Mouse (Mus musculus): ENCODE data around the gene Snx19.

DNA sequence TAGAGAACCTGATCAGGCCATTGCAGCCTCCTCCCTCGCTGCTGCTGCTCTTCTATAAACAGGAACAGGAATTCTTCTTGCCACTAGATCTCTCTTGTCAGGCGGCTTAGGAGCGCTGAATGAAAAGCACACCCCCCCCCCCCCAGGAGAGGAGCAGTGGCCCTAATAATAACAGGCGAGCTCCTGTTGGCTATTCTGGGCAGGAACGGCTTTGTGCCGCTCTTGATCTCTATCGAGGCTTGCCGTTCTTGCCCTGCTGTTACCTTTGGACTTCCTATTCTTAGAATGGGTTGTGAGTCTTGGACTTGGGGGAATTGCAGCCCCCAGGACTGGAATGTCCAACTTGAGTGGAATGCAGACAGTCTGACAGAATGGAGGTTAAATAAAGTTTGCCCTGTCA lies 33.6 kb downstream of the Snx19 start:
- no peak for TF ChIP-seq POLR2A (IDR thresholded peaks at IDR 0.05; ENCODE audit: control insufficient read depth in 1 of 2, insufficient read depth in 1 of 2, low read depth in 1 of 2, low read length in 2 of 2, poor library complexity in 1 of 2)
- no peak for TF ChIP-seq CHD2 (IDR thresholded peaks at IDR 0.05; ENCODE audit: low read length)
- TF ChIP-seq EP300 (IDR thresholded peaks at IDR 0.05; ENCODE audit: low read depth in 1 of 2, low read length in 2 of 2) = no peak
- no peak for TF ChIP-seq CTCF (IDR thresholded peaks at IDR 0.05 in 2 of 3, conservative IDR thresholded peaks at IDR 0.05 in 1 of 3; ENCODE audit: control insufficient read depth in 1 of 3, insufficient read depth in 1 of 3, low read depth in 2 of 3, low read length in 3 of 3, poor library complexity in 1 of 3, severe bottlenecking in 1 of 3)
- no peak for TF ChIP-seq E2F4 (IDR thresholded peaks at IDR 0.05; ENCODE audit: borderline replicate concordance, low read depth, low read length)
- TF ChIP-seq MEF2A (IDR thresholded peaks at IDR 0.05; ENCODE audit: extremely low read depth, insufficient replicate concordance, low read depth, low read length, poor library complexity, severe bottlenecking) = no peak
- no peak for TF ChIP-seq KAT2A (conservative IDR thresholded peaks at IDR 0.05; ENCODE audit: low read depth, low read length)
- no peak for TF ChIP-seq ZNF384 (IDR thresholded peaks at IDR 0.05; ENCODE audit: low read depth, low read length)
- no peak for TF ChIP-seq MXI1 (IDR thresholded peaks at IDR 0.05; ENCODE audit: low read depth, low read length)
- no peak for TF ChIP-seq TAL1 (IDR thresholded peaks at IDR 0.05; ENCODE audit: low read length)
- TF ChIP-seq GATA1 (IDR thresholded peaks at IDR 0.05; ENCODE audit: low read depth, low read length) = no peak
- TF ChIP-seq ZC3H11A (IDR thresholded peaks at IDR 0.05; ENCODE audit: low read depth, low read length) = no peak
- no peak for TF ChIP-seq RCOR1 (IDR thresholded peaks at IDR 0.05; ENCODE audit: low read depth, low read length)
- no peak for TF ChIP-seq TBP (IDR thresholded peaks at IDR 0.05; ENCODE audit: low read depth, low read length)

Measured in MEL (cell line).